Mouse (Mus musculus) lung, postnatal 0 days (tissue): ENCODE data around the gene Ccdc121. TPM values are rescaled to one million over a fixed set of nuclear protein-coding genes. Genes with fewer than 3 reads are reported as not detected.

Experiments used
- ATAC-seq: fragments of 200-750 bp; cut with Nextera tagmentation; 2 replicates; pipeline ENCODE4 v1.8.0; 2017; ENCODE audit warnings: moderate library complexity
- DNase-seq: peaks from one replicate; pipeline ENCODE4 v3.0.0-alpha.2; 2016; ENCODE audit warnings: low spot score
- H3K27ac ChIP-seq: fragments of 300-500 bp; sonication (generic); 2 replicates; pipeline ENCODE4 v1.5.1; 2014; ENCODE audit warnings: antibody characterized with exemption, mild to moderate bottlenecking, low read length, mixed read lengths
- H3K27me3 ChIP-seq: fragments of 300-500 bp; sonication (generic); replicated peaks from 2 replicates; pipeline ENCODE4 v1.6.1; 2014; ENCODE audit warnings: low read length, mixed read lengths; ENCODE audit not compliant: insufficient read depth
- H3K36me3 ChIP-seq: fragments of 300-500 bp; sonication (generic); 2 replicates; pipeline ENCODE4 v1.6.1; 2014; ENCODE audit warnings: low read length, mixed read lengths; ENCODE audit not compliant: insufficient read depth
- H3K4me1 ChIP-seq: fragments of 300-500 bp; sonication (generic); 2 replicates; pipeline ENCODE4 v1.6.1; 2014; ENCODE audit warnings: antibody characterized with exemption, low read depth, low read length, mixed read lengths; ENCODE audit not compliant: insufficient read depth
- H3K4me2 ChIP-seq: fragments of 300-500 bp; sonication (generic); replicated peaks from 2 replicates; pipeline ENCODE4 v1.6.1; 2014; ENCODE audit warnings: low read depth, mild to moderate bottlenecking, low read length, moderate library complexity, mixed read lengths
- H3K4me3 ChIP-seq: fragments of 300-500 bp; sonication (generic); 2 replicates; pipeline ENCODE4 v1.5.1; 2014; ENCODE audit warnings: low read depth, low read length
- H3K9ac ChIP-seq: fragments of 300-500 bp; sonication (generic); replicated peaks from 2 replicates; pipeline ENCODE4 v1.6.1; 2014; ENCODE audit warnings: low read depth, mild to moderate bottlenecking
- H3K9me3 ChIP-seq: fragments of 300-500 bp; sonication (generic); 2 replicates; pipeline ENCODE4 v1.6.1; 2016; ENCODE audit warnings: low read length, mixed read lengths
- CTCF ChIP-seq: IDR thresholded peaks from 2 replicates; pipeline ENCODE4 v1.5.1; 2016; ENCODE audit warnings: antibody characterized with exemption, mild to moderate bottlenecking
- EP300 ChIP-seq: IDR thresholded peaks from 2 replicates; pipeline ENCODE4 v1.6.1; 2016; ENCODE audit warnings: antibody characterized with exemption, mild to moderate bottlenecking, control low read depth
- WGBS: fragments of 180-500 bp; shearing (Covaris S2); extraction: QIAGEN DNeasy Blood & Tissue Kit; methylation state at CpG from one replicate; pipeline ENCODE4 v1.1.7; 2014; 5-methylcytosine and 5-hydroxymethylcytosine counted together
- polyA plus RNA-seq: library from polyadenylated mRNA; unstranded; fragments of >200 nt; fragmentation: Nextera tagmentation; extraction: Ambion mirVana; gene quantifications from 2 replicates; pipeline ENCODE4 v1.2.1, GENCODE M21; 2015

Ccdc121 gene
- polyA plus RNA-seq: 0.86 and 1.6 TPM in 2 replicates

- Histone ChIP-seq H3K4me1 (no peaks in the 10 kb centered on the region), H3K4me3 (no peak within 1 kb of the TSS), H3K27ac (no peak within 1 kb of the TSS), H3K36me3 (no peaks in the 10 kb centered on the region), H3K4me2 (no peak within 1 kb of the TSS), H3K27me3 (no peaks in the 10 kb centered on the region), H3K9me3 (no peaks in the 10 kb centered on the region), H3K9ac (no peak within 1 kb of the TSS)
- ATAC-seq (peak; percentile 53), DNase-seq (peak; percentile 56)
- 30% methylated on average over 4 of the region's 4 CpGs for WGBS
- TF ChIP-seq CTCF: peak; percentile 69
- TF ChIP-seq EP300: no peak
Observed at GRCm38 (mm10) chr1:181511307-181511706, at the start of gene Ccdc121. Ccdc121 (minus strand) TSS chr1:181511451.

- ATAC-seq (no peak), DNase-seq (no peak)
- 75% methylated on average over 6 of the region's 6 CpGs for whole genome bisulfite sequencing
- Histone ChIP-seq H3K4me1 (no peaks in the 10 kb centered on the region), H3K27me3 (no peaks in the 10 kb centered on the region), H3K4me2 (no peak overlapping the region), H3K27ac (no peak overlapping the region), H3K4me3 (no peak overlapping the region), H3K36me3 (no peaks in the 10 kb centered on the region), H3K9ac (no peak overlapping the region), H3K9me3 (no peaks in the 10 kb centered on the region)
- no peak for TF ChIP-seq CTCF
- no peak for TF ChIP-seq EP300
Observed at GRCm38 (mm10) chr1:181560325-181560724, 49.1 kb upstream of the Ccdc121 start.

- 71% methylated on average over 10 of the region's 10 CpGs for WGBS
- Histone ChIP-seq H3K36me3 (no peaks in the 10 kb centered on the region), H3K27ac (no peak overlapping the region), H3K4me2 (no peak overlapping the region), H3K4me1 (no peaks in the 10 kb centered on the region), H3K9ac (no peak overlapping the region), H3K27me3 (no peaks in the 10 kb centered on the region), H3K4me3 (no peak overlapping the region), H3K9me3 (no peaks in the 10 kb centered on the region)
- ATAC-seq: no peak
- no peak for DNase-seq
- TF ChIP-seq CTCF: no peak
- no peak for TF ChIP-seq EP300
Observed at GRCm38 (mm10) chr1:181559655-181560054, 48.4 kb upstream of the Ccdc121 start.

GRCm38 (mm10) chr1:181555475-181555874 is 44.2 kb upstream of the Ccdc121 start:
- DNase-seq (no peak), ATAC-seq (no peak)
- no peaks in the 10 kb centered on the region for H3K9me3 ChIP-seq
- H3K4me3 ChIP-seq: no peak overlapping the region
- no peaks in the 10 kb centered on the region for H3K36me3 ChIP-seq
- 62% methylated on average over 5 of the region's 5 CpGs for WGBS
- no peak overlapping the region for H3K27ac ChIP-seq
- TF ChIP-seq CTCF (no peak), EP300 (no peak)
- H3K27me3 ChIP-seq: no peaks in the 10 kb centered on the region
- no peaks in the 10 kb centered on the region for H3K4me1 ChIP-seq
- no peak overlapping the region for H3K4me2 ChIP-seq
- H3K9ac ChIP-seq: no peak overlapping the region

- WGBS: 33% methylated on average over 10 of the region's 10 CpGs
- peak; percentile 33 for DNase-seq
- peak; percentile 68 for ATAC-seq
Observed at GRCm38 (mm10) chr1:181552533-181553410, 41.5 kb upstream of the Ccdc121 start.

GRCm38 (mm10) chr1:181550826-181551225 is 39.6 kb upstream of the Ccdc121 start:
- DNase-seq (no peak), ATAC-seq (no peak)
- H3K27me3 ChIP-seq: no peaks in the 10 kb centered on the region
- H3K27ac ChIP-seq: no peak overlapping the region
- H3K4me2 ChIP-seq: no peak overlapping the region
- TF ChIP-seq CTCF: no peak
- no peak for TF ChIP-seq EP300
- no peak overlapping the region for H3K9ac ChIP-seq
- H3K4me1 ChIP-seq: no peaks in the 10 kb centered on the region
- no peaks in the 10 kb centered on the region for H3K9me3 ChIP-seq
- no peaks in the 10 kb centered on the region for H3K36me3 ChIP-seq
- no peak overlapping the region for H3K4me3 ChIP-seq
- 40% methylated on average over 5 of the region's 5 CpGs for WGBS

More at GRCm38 (mm10) chr1:181552533-181553410, 41.5 kb upstream of the Ccdc121 start:
- no peak overlapping the region for H3K4me2 ChIP-seq
- TF ChIP-seq EP300 (no peak), CTCF (no peak)
- no peaks in the 10 kb centered on the region for H3K36me3 ChIP-seq
- H3K4me3 ChIP-seq: no peak overlapping the region
- no peak overlapping the region for H3K9ac ChIP-seq
- H3K4me1 ChIP-seq: no peaks in the 10 kb centered on the region
- H3K27ac ChIP-seq: no peak overlapping the region
- no peaks in the 10 kb centered on the region for H3K27me3 ChIP-seq
- no peaks in the 10 kb centered on the region for H3K9me3 ChIP-seq
